Mouse (Mus musculus) gastrocnemius, postnatal 25 days (tissue): Measurements from ENCODE around the gene Olfml1. TPM values are rescaled to one million over a fixed set of nuclear protein-coding genes. Genes with fewer than 3 reads are reported as not detected.

Experiments
- total RNA-seq, 2 experiments: library from RNA; stranded (reverse); gene quantifications; 1 replicate in 1 of 2; 2 replicates in 1 of 2; pipeline ENCODE4 v1.2.3; 2021

Olfml1 gene
- total RNA-seq, 2 experiments from 2014 or later: 2.0 to 4.7 TPM

Other genes with a start within 250 kb of the Olfml1 start
- under 1 TPM; 0.32 to 0.41 TPM for gene Syt9, start 196.7 kb upstream of the Olfml1 start, total RNA-seq
- 10 to 100 TPM in 1 of 2 experiments, 1 to 10 TPM in 1; 8.0 to 15.2 TPM for gene Ppfibp2, start 27.8 kb downstream of the Olfml1 start, total RNA-seq
- not detected for gene 5330417H12Rik, start 57.7 kb downstream of the Olfml1 start, total RNA-seq
- gene Cyb5r2, start 190.6 kb downstream of the Olfml1 start, total RNA-seq: under 1 TPM in 1 of 2 experiments, not detected in 1; 0.23 TPM
- gene Ovch2, start 233.8 kb downstream of the Olfml1 start, total RNA-seq: not detected
- not detected for gene Olfr467, start 244.8 kb downstream of the Olfml1 start, total RNA-seq